Mouse (Mus musculus) adrenal gland, postnatal 25 days (tissue): ENCODE measurements around the gene Szrd1. TPM values are rescaled to one million over a fixed set of nuclear protein-coding genes. Genes with fewer than 3 reads are reported as not detected.

Source experiments
- DNase-seq: peaks from one replicate; pipeline ENCODE4 v3.0.0; 2021; ENCODE audit warnings: mixed read lengths
- total RNA-seq: library from RNA; stranded (reverse); gene quantifications from 2 replicates; pipeline ENCODE4 v1.2.3, GENCODE M21; 2021

Gene Szrd1
- total RNA-seq, 1 experiment from 2014 or later = 115 TPM

GRCm38 (mm10) chr4:141114521-141114981 lies 25.0 kb downstream of the Szrd1 start:
- no peak for DNase-seq

DNA sequence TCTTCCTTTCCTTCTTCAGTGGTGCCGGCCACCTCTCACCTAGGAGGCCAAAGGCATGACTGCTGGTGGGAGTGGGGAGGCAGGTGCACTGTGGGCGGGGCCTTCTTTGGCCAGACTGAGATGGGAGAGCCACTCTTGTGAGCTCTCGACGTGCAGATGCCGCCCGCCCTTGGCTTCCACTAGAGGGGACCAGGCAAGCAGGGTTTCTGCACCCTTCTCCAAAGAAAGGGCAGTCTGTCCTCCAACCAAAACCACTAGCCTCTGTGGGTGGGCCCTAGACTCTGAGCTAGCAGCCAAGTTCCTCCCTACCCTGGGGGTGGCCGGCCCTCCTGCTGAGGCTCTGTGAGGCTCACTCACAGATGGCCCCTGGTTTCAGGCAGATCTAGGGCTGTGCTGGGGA lies 25.7 kb downstream of the Szrd1 start:
- no peak for DNase-seq

GRCm38 (mm10) chr4:141108196-141108732 lies 31.3 kb downstream of the Szrd1 start:
- no peak for DNase-seq

DNA sequence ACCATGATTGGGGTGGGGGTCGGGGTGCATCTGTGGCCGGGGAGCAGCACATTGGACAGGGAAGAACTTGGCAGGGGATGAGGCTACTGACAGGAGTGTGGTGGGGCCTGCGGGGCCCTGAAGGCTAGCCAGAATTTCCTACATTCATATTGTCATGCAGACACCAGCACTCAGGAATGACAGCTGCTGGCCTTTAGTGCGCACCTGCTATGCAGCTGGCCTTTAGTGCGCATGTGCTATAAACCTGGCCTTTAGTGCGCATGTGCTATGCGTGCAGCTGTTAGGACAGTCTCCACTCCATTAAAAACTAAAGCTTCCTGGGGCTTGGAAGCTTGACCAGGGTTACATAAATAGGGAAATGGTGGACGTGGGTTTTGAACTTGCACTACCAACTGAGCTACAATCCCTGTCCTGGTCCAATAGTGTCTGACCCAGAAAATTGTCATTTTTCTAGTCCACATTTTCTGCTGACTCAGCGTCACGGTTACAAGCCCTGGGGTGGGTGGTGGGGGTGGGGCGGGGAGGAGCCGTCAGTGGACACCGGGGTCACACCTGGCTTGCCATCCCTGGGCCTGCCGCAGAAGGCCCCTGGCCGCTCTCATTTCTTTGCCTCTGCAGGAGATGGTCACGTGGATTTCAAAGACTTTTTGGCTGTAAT lies 32.9 kb downstream of the Szrd1 start:
- DNase-seq = no peak

GRCm38 (mm10) chr4:141101855-141102254 lies 37.7 kb downstream of the Szrd1 start:
- no peak for DNase-seq

GRCm38 (mm10) chr4:141101291-141101690 lies 38.3 kb downstream of the Szrd1 start:
- no peak for DNase-seq

GRCm38 (mm10) chr4:141099956-141100355 lies 39.6 kb downstream of the Szrd1 start:
- DNase-seq = no peak

GRCm38 (mm10) chr4:141098935-141099334 lies 40.6 kb downstream of the Szrd1 start:
- no peak for DNase-seq

GRCm38 (mm10) chr4:141096710-141097109 lies 42.9 kb downstream of the Szrd1 start:
- no peak for DNase-seq

GRCm38 (mm10) chr4:141095016-141095415 lies 44.6 kb downstream of the Szrd1 start:
- peak; percentile 27 for DNase-seq

DNA sequence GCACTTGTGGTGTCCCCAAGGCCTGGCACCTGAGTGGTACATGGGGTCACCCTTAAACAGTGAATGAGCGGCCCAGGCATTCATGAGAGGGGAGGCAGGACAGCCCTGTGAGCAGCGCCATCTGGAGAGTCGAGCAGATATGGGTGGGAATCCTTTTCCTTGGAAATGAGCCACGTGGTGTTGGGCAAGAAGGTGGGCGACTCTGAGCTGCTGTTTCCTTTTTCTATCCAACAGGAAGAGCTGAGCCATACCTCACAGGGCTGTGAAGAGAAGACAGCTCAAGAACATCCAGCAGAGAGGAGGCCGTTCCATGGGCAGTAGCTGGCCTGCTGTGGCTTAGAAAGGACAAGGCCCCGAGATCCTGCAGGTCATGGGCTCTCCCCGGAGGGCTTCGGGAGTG lies 50.9 kb downstream of the Szrd1 start:
- no peak for DNase-seq

DNA sequence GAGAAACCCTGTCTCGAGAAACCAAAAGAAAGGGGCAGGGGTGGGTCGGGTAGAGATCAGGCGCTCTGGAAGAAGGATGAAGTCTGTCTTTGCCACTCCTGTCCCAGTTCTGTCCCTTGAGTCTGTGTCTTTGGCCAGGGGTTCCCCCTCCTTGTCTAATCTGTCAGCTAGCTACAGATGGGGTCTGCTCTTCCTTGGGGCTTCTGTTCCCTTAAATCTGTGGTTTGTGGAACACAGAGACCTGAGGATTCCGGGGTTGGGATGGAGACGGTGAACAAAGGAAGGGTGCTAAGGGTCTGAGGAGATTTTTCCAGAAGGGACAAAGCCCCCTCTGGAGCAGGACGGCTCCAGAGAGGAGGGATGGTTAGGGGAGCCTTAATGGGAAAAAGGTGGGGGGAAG lies 51.5 kb downstream of the Szrd1 start, which contains the start of gene Spata21:
Gene Spata21, plus strand, starts transcription at position 301 of the 400 bp plus-strand sequence.
- no peak for DNase-seq

- DNase-seq = no peak
Measured at GRCm38 (mm10) chr4:141086862-141087261, 52.7 kb downstream of the Szrd1 start.

DNA sequence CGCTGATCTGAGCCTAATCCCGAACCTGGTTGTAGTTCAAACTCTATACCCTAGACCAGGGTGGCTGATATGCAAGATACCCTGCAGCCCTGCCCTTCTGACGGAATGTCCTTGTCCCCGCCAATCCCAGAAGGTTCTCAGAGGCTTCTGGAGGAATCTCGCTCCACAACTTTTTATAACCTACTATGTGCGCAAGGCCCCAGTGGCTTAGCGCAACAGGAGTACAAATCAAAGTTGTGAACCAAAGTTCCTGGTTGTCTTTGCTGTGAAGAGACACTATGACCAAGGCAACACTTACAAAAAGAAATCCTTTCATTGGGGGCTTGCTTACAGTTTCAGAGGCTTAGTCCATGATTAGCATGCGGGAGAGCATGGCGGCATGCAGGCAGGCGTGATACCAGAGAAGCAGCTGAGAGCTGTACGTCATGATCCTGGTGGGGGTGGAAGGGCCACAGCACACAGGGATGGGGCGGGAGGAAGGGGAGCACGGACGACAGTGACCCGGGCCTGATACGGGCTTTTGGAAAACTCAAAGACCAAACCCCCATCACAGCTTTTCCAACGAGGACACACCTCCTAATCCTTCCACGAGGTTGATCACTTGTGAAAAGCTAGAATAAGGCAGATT lies 61.0 kb downstream of the Szrd1 start:
- no peak for DNase-seq

GRCm38 (mm10) chr4:141077681-141078509 lies 61.7 kb downstream of the Szrd1 start, which contains the start of gene Necap2:
Necap2 (minus strand) TSS chr4:141078357.
- DNase-seq = peak; percentile 93

DNA sequence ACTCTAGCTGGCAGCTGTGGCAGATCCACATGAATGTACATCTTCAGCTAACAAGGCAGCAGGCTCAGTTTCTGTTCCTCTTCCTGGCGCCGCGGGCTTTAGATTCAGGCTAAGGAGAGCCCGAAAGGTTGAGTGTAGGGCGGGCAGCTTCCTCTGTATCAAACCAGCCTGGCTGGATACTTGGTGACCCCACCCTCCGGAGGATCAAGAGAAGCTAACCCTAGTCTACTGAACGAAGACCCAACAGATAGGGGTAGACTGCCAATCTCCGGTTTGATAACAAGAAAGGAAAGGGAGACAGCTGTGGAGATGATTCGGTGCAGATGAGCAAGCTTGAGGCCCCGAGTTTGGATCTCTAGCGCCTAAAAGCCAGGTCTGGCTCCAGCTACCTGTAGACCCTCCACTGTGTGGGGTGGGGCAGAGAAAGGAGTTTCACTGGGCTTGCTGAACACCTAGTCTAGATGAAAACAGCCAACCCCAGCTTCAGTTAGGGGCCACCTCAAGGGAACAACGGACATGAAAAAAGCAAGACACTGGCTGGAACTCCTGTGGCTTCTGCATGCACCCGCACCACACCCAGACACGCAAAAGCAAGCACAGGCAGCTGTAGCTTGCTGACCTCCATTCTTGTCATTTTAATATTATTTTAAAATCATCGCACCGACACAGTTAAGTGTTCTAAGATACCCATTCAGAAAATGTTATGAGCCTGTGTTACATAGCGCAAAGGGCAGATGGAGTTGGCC lies 62.6 kb downstream of the Szrd1 start:
- no peak for DNase-seq

DNA sequence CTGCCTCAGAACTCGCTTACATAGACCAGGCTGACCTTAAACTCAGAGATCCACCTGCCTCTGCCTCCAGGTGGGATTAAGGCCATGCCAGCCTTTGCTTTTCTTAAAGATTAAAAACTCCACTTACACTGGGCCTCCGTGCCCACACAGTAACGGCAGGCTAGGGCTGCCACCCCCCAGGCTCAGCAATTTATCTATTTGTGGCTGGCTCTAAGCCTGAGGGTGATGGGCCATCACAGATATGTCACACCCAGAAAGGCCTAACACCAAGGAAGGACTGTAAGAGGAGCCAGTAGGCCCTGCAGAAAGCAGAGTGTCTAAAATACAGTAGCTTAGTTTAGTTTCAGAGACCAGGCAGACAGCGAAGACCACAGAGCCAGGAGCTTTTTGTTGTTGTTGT lies 65.5 kb downstream of the Szrd1 start:
- DNase-seq = no peak

DNA sequence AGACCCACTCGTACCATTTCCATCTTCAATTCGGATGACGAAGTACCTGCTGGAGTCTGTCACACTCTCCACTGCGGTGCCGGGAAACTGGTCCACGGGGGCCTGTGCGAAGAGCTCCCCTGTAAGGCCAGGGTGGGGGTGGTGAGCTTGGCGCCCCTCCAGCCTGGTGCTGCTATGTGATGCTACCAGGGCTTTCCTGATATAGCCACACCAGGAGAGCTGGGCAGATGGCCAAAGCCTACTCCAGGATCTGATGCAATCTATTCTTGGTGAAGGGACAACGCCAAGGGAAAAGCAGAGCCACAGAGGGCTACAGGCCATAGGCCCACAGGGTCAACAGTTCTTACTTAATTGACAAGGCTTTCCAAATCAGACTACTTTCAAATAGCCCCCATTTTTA lies 65.9 kb downstream of the Szrd1 start:
- DNase-seq = peak; percentile 67

- DNase-seq = no peak
Measured at GRCm38 (mm10) chr4:141072502-141072901, 67.1 kb downstream of the Szrd1 start.

- no peak for DNase-seq
Measured at GRCm38 (mm10) chr4:141069731-141070130, 69.8 kb downstream of the Szrd1 start.

DNA sequence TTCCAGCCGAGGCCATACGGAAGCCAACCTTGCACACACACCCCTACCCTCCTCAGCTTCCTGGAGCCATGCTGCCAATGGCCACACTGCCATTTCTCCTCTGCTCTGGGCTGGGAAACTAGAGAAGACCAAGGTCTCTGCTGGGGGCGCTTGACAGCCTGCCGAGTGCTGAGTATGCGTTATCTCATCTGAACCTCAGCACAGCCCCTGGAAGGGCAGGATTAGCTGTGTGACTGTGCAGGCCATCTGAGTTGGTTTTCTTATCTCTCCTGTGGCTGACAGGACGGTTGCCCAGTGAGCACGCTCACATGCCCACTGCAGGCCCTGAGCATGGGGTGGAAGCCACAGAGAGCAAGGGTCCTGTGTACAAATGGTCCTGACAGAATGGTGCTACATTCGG lies 70.9 kb downstream of the Szrd1 start:
- no peak for DNase-seq

DNA sequence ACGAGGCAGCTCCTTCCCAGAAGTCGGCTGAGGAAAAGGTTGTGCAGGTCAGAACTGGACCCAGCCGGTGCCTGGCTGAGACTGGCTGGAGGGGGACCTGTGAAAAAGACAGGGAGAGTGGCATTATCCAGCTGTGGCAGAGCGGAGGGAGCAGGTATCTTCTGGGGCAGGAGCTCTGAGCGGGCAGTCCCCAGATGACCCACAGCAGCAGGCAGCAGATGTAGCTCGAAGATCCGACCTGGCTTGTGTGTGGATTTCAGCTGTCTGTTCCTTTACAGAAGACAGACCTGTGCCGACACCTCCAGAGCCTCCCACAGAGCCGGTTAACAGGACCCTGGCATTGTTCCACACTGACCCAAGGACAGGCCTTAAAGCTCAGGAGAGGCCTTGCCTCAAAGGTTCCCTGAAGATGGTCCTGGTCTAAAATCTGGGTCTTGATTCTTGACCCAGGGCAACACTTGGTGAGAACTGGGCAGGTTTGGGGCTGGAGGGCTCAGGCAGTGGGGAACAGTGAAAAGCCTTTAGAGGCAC lies 72.0 kb downstream of the Szrd1 start:
- no peak for DNase-seq
